Mouse (Mus musculus) CH12.LX (cell line): ENCODE results near the gene Cbx8.

ENCODE experiments used
- CTCF ChIP-seq, 2 experiments: IDR thresholded peaks in 1 of 2; conservative IDR thresholded peaks in 1 of 2; 2 replicates each; pipeline ENCODE4 v1.5.1; 2011 to 2012; ENCODE audit warnings: low read depth in 2 of 2, low read length in 2 of 2, improper control_type of control experiment in 1 of 2, inconsistent platforms in 1 of 2, mild to moderate bottlenecking in 1 of 2, moderate library complexity in 1 of 2
- EP300 ChIP-seq: IDR thresholded peaks from 2 replicates; pipeline ENCODE4 v1.6.1; 2011; ENCODE audit warnings: low read length, improper control_type of control experiment
- HCFC1 ChIP-seq: IDR thresholded peaks from 2 replicates; pipeline ENCODE4 v1.6.1; 2012; ENCODE audit warnings: low read depth, mild to moderate bottlenecking, inconsistent platforms, low read length, improper control_type of control experiment
- MAX ChIP-seq: IDR thresholded peaks from 2 replicates; pipeline ENCODE4 v1.6.1; 2011; ENCODE audit warnings: low read length, improper control_type of control experiment
- NELFE ChIP-seq: IDR thresholded peaks from 2 replicates; pipeline ENCODE4 v1.6.1; 2011; ENCODE audit warnings: low read depth, low read length, improper control_type of control experiment
- POLR2A ChIP-seq: IDR thresholded peaks from 2 replicates; pipeline ENCODE4 v1.6.1; 2011; ENCODE audit warnings: low read depth, mild to moderate bottlenecking, improper control_type of control experiment, low read length
- RCOR1 ChIP-seq: conservative IDR thresholded peaks from 2 replicates; pipeline ENCODE4 v1.6.1; 2012; ENCODE audit warnings: low read depth, mild to moderate bottlenecking, inconsistent platforms, low read length, improper control_type of control experiment
- UBTF ChIP-seq: IDR thresholded peaks from 2 replicates; pipeline ENCODE4 v1.6.1; 2012; ENCODE audit warnings: low read depth, mild to moderate bottlenecking, inconsistent platforms, low read length, improper control_type of control experiment, moderate library complexity
- USF1 ChIP-seq: IDR thresholded peaks from 2 replicates; pipeline ENCODE4 v1.6.1; 2014; ENCODE audit warnings: low read depth, mild to moderate bottlenecking, inconsistent platforms, low read length, improper control_type of control experiment
- ZMIZ1 ChIP-seq: IDR thresholded peaks from 2 replicates; pipeline ENCODE4 v1.6.1; 2012; ENCODE audit warnings: low read depth, mild to moderate bottlenecking, inconsistent platforms, low read length, improper control_type of control experiment

- no peak for TF ChIP-seq CTCF (conservative IDR thresholded peaks at IDR 0.05 in 1 of 2, IDR thresholded peaks at IDR 0.05 in 1 of 2; ENCODE audit: low read depth in 2 of 2, low read length in 2 of 2)
- no peak for TF ChIP-seq USF1
- TF ChIP-seq UBTF = no peak
- TF ChIP-seq EP300 = no peak
- TF ChIP-seq NELFE = no peak
- TF ChIP-seq RCOR1 = no peak
- TF ChIP-seq HCFC1 = no peak
- no peak for TF ChIP-seq POLR2A
- TF ChIP-seq ZMIZ1 = no peak
- no peak for TF ChIP-seq MAX
Measured at GRCm38 (mm10) chr11:119007461-119008456, 33.0 kb downstream of the Cbx8 start.
